25 mouse cellular contexts compared by ENCODE assay signal in the genomic region with DNA sequence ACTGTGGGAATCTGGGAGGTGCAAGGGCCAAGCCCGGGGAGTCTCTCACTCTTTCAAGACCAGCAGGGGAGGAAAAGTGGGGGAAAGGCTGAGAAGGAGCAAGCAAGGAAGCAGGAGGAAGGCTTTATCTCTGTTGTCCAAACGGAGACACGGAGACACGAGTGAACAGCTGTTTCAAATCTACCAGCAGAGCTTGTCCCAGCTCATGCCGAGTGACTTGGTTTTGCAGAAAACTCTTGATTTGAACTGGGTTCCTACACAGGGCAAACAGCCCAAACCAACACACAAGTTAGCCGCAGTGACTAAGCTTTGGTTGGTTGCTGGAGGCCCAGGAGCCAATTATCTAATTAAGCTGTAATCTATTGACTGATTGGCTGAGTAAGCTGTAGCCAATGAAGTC. TPM values are rescaled to one million over a fixed set of nuclear protein-coding genes. Genes with fewer than 3 reads are reported as not detected.
DNase-seq lines count a peak whose midpoint lies in the region; ATAC-seq and TF ChIP-seq lines count a peak whose summit lies in the region.
"Had no signal": no experiment of that assay in that cellular context is flagged by ENCODE, and none has a peak within 500 bp of the region (broad histone marks: within the 10 kb centered on the region; RNA-seq: fewer than 3 reads in every experiment).

No protein-coding gene starts in this region.

- peak; percentile 35 to 54 for DNase-seq in heart, adult 18-20 months
- no peak for DNase-seq in heart, adult 8-10 months (ENCODE audit: low spot score)
- DNase-seq in lung, adult 18-20 months, result no peak
- peak; percentile 71 for DNase-seq in NIH3T3 (ENCODE audit: low read depth)
- peak; percentile 73 for DNase-seq in fibroblast of lung, adult 2 months (ENCODE audit: low read depth)
- DNase-seq in layer of hippocampus, adult 9-10 months (ENCODE audit: low spot score), result no peak
- DNase-seq in hindbrain, postnatal 0 days (ENCODE audit: low spot score), result no peak
- DNase-seq: adrenal gland, postnatal 36 days; B cell, adult 2 months; cerebellum, adult 9-11 months; heart, postnatal 14 days; kidney, adult 18-20 months; kidney, postnatal 14 days; layer of hippocampus, postnatal 36 days; right cerebral cortex, adult 18-20 months; right cerebral cortex, postnatal 4 days; thymus, postnatal 25 days had no signal

- H3K4me3 ChIP-seq in lung, embryonic 16.5 days (ENCODE audit: low read length), result no peak overlapping the region
- H3K4me3 ChIP-seq in hindbrain, postnatal 0 days (ENCODE audit: low read length), result no peak overlapping the region
- H3K4me3 ChIP-seq: embryonic facial prominence, embryonic 12.5 days; forebrain, embryonic 15.5 days; heart, embryonic 12.5 days; hindbrain, embryonic 13.5 days; neural tube, embryonic 15.5 days had no signal

- whole genome bisulfite sequencing in lung, embryonic 16.5 days, result 18% methylated on average over 6 of the region's 6 CpGs
- 71% methylated on average over 6 of the region's 6 CpGs for WGBS in hindbrain, postnatal 0 days

- 0 out of 2 replicates have a peak, but pooled peaks cover 4% of the 10 kb centered on the region for H3K4me1 ChIP-seq in lung, embryonic 16.5 days (replicated peaks; ENCODE audit: control insufficient read depth, insufficient read depth, low read length)
- H3K4me1 ChIP-seq in hindbrain, postnatal 0 days (ENCODE audit: insufficient read depth, low read length), result no peaks in the 10 kb centered on the region
- H3K4me1 ChIP-seq: forebrain, embryonic 15.5 days; hindbrain, embryonic 13.5 days; neural tube, embryonic 15.5 days had no signal

- no peaks in the 10 kb centered on the region for H3K9me3 ChIP-seq in lung, embryonic 16.5 days (ENCODE audit: control insufficient read depth, low read length)
- no peaks in the 10 kb centered on the region for H3K9me3 ChIP-seq in hindbrain, postnatal 0 days (ENCODE audit: low read length)
- H3K9me3 ChIP-seq: embryonic facial prominence, embryonic 12.5 days; forebrain, embryonic 15.5 days; heart, embryonic 12.5 days; hindbrain, embryonic 13.5 days; neural tube, embryonic 15.5 days had no signal

- TF ChIP-seq CTCF in hindbrain, postnatal 0 days (IDR thresholded peaks at IDR 0.05; ENCODE audit: low read depth), result no peak

- 0 out of 2 replicates have a peak, but pooled peaks cover 2% of the 10 kb centered on the region for H3K27me3 ChIP-seq in lung, embryonic 16.5 days (ENCODE audit: control insufficient read depth, insufficient read depth, low read depth, low read length)
- no peaks in the 10 kb centered on the region for H3K27me3 ChIP-seq in hindbrain, postnatal 0 days (ENCODE audit: insufficient read depth, low read length)
- H3K27me3 ChIP-seq: embryonic facial prominence, embryonic 12.5 days; forebrain, embryonic 15.5 days; neural tube, embryonic 15.5 days had no signal

- H3K27ac ChIP-seq in lung, embryonic 16.5 days (ENCODE audit: low read length), result peak overlapping the region; percentile 16
- no peak overlapping the region for H3K27ac ChIP-seq in hindbrain, postnatal 0 days
- H3K27ac ChIP-seq: embryonic facial prominence, embryonic 12.5 days; forebrain, embryonic 15.5 days; hindbrain, embryonic 13.5 days; neural tube, embryonic 15.5 days had no signal

- H3K9ac ChIP-seq in lung, embryonic 16.5 days (ENCODE audit: low read length), result no peak overlapping the region
- no peak overlapping the region for H3K9ac ChIP-seq in hindbrain, postnatal 0 days (replicated peaks; ENCODE audit: low read length)
- H3K9ac ChIP-seq: embryonic facial prominence, embryonic 12.5 days; forebrain, embryonic 15.5 days; heart, embryonic 12.5 days; hindbrain, embryonic 13.5 days; neural tube, embryonic 15.5 days had no signal

- H3K4me2 ChIP-seq in lung, embryonic 16.5 days (ENCODE audit: low read depth, low read length), result no peak overlapping the region
- no peak overlapping the region for H3K4me2 ChIP-seq in hindbrain, postnatal 0 days (ENCODE audit: low read depth, low read length)
- H3K4me2 ChIP-seq: embryonic facial prominence, embryonic 12.5 days; forebrain, embryonic 15.5 days; heart, embryonic 12.5 days; hindbrain, embryonic 13.5 days; neural tube, embryonic 15.5 days had no signal

- peak; percentile 70; the same call in 1 of the 2 replicates for ATAC-seq in lung, embryonic 16.5 days (ENCODE audit: low read depth)
- no peak for ATAC-seq in hindbrain, postnatal 0 days
- ATAC-seq: forebrain, embryonic 15.5 days; inflammation-experienced regulatory T-cells, adult 6 months; midbrain, embryonic 16.5 days had no signal

- no peaks in the 10 kb centered on the region for H3K36me3 ChIP-seq in lung, embryonic 16.5 days (ENCODE audit: control insufficient read depth, insufficient read depth, low read length)
- no peaks in the 10 kb centered on the region for H3K36me3 ChIP-seq in hindbrain, postnatal 0 days (ENCODE audit: insufficient read depth, low read length)
- H3K36me3 ChIP-seq: embryonic facial prominence, embryonic 12.5 days; forebrain, embryonic 15.5 days; heart, embryonic 12.5 days; hindbrain, embryonic 13.5 days; neural tube, embryonic 15.5 days had no signal

RNA-seq across cellular contexts. Expression of a gene that starts 5.4 kb away (rescaled TPM):
- 10 to 100 TPM; 34.0 to 35.4 TPM for total RNA-seq in heart, adult 18-20 months (2021)
- 10 to 100 TPM; 31.4 to 37.3 (median 34.8) TPM for total RNA-seq in heart, adult 8-10 months (2022)
- polyA plus RNA-seq in lung, embryonic 16.5 days (2015; fragmentation: Nextera tagmentation; extraction: Ambion mirVana), result 237 and 238 TPM in 2 replicates
- 92.2 and 110 TPM in 2 replicates for total RNA-seq in hindbrain, postnatal 0 days (2014; rRNA removed)
- 76.9 and 81.0 TPM in 2 replicates for polyA plus RNA-seq in hindbrain, postnatal 0 days (2015; fragmentation: Nextera tagmentation; extraction: Ambion mirVana)

Comparison
In these comparisons a context has a peak if more than half of its experiments do, and no peak if none do; other contexts are left out.
1. DNase-seq: peak in heart, adult 18-20 months (2 of 2), NIH3T3 (single experiment) and fibroblast of lung, adult 2 months (single experiment); none in heart, adult 8-10 months (single experiment), lung, adult 18-20 months (0 of 2), layer of hippocampus, adult 9-10 months (single experiment) and hindbrain, postnatal 0 days (single experiment).